Mouse (Mus musculus) B cell, adult 62 days (primary cell): ENCODE measurements around the gene E2f7. TPM values are rescaled to one million over a fixed set of nuclear protein-coding genes. Genes with fewer than 3 reads are reported as not detected.

ENCODE experiments used
- total RNA-seq: library from RNA; stranded (reverse); gene quantifications from 4 replicates; pipeline ENCODE4 v1.2.4, GENCODE M21; 2023

The E2f7 gene
- total RNA-seq: 0.66 to 1.6 TPM (median 1.1 TPM) in 4 replicates

GRCm38 (mm10) chr10:110744686-110745639, at the start of gene E2f7:
E2f7 (plus strand) TSS chr10:110745439.

Other genes with a start within 250 kb of the E2f7 start
- 14.7 to 30.9 TPM (median 17.1 TPM) in 4 replicates for gene Csrp2, start 174.3 kb downstream of the E2f7 start, total RNA-seq